Mouse (Mus musculus) v-Abl transformed pro-B cells (cell line): ENCODE data around the gene Coa5.

Experiments used
- in situ Hi-C, 2 experiments: fragments of 400-800 bp; cut with MboI; formaldehyde crosslinking; loops; one replicate each; pipeline ENCODE4 v1.15.1; 2025; ENCODE audit not compliant: unreplicated experiment in 2 of 2

Coa5 gene

DNA sequence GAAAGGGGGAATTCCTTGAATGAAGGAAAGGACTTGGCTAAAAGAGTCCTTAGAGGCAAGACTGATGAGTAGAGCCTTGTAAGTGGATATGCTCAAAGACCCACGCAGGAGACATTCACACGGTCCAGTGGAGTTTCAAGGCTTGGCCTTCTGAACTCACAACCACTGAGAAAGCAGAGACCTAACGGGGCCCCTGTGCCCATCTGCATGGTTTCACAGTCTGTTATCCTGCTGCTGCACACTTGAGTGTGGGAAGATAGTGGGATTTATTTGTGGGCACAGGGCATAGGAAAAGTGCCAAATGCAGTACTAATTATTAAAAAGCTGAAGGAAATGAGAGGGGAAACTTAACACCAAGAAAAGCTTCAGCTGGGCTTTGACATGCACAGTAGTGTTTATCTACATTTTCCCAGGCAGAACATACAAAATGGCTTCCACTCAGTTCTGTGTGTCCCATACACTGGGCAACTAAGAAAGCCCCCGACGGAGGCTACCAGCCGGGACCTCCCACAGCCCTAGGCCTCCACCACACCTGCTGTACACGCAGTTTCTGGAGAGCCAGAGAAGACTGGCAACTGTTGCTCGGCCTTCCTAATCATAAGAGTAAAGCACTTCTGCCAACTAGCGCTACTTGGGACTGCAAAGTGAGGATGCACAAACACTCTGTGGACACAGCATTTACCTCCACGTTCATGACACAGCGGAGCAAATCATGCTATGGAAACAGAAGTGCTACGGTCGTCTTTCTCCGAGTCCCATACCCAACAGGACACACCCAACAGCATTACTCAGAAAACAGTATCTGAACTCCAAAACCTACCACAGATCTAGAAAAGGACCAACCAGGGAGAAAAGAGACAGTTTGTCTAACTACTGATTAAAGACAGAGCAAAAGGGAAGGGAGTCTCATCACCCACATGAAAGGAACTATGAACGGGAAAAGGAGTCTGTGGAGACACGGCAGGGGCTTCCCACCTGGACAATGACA lies 13.2 kb upstream of the Coa5 start:
- in situ Hi-C loops, result loop anchor here (5.0 to 25.0 kb wide), 4 partner anchors 171 to 681 kb away; partner anchors contain the start of genes Eif5b (in 1 of the 2), Txndc9 (in 1 of the 2) and Zap70 (in 1 of the 2)

- in situ Hi-C loops, result loop anchor here (25.0 kb wide), 3 partner anchors 551 to 674 kb away; partner anchors contain the start of genes Eif5b (in 1 of the 2), Txndc9 (in 1 of the 2) and Zap70 (in 1 of the 2)
These were observed 6.5 kb upstream of the Coa5 start for GRCm38 (mm10) chr1:37436419-37436818.

- in situ Hi-C loops, result loop anchor here (25.0 kb wide), 3 partner anchors 557 to 668 kb away; partner anchors contain the start of genes Eif5b (in 1 of the 2), Txndc9 (in 1 of the 2) and Zap70 (in 1 of the 2)
These were observed 466 bp upstream of the Coa5 start for GRCm38 (mm10) chr1:37430297-37430840.

DNA sequence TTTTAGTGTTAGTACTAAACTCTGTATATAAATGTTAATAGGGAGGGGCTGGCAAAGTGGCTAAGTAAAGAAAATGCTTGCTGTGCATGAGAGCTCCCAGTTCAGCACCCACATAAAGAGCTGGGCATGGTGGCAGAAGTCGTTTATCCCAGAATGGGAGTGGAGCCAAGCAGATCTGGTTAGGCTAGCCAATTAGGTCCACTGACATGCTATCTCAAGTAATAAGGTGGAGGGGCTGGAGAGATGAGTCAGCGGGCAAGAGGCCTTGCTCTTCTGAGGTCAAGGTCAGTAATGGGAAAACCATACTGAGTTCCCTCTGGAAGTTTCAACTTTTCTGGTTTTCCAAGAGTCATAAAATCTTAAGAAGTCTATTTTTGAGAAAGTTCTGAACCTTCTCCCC lies 992 bp downstream of the Coa5 start:
- in situ Hi-C loops, result loop anchor here (25.0 kb wide), 3 partner anchors 558 to 667 kb away; partner anchors contain the start of genes Eif5b (in 1 of the 2), Txndc9 (in 1 of the 2) and Zap70 (in 1 of the 2)

DNA sequence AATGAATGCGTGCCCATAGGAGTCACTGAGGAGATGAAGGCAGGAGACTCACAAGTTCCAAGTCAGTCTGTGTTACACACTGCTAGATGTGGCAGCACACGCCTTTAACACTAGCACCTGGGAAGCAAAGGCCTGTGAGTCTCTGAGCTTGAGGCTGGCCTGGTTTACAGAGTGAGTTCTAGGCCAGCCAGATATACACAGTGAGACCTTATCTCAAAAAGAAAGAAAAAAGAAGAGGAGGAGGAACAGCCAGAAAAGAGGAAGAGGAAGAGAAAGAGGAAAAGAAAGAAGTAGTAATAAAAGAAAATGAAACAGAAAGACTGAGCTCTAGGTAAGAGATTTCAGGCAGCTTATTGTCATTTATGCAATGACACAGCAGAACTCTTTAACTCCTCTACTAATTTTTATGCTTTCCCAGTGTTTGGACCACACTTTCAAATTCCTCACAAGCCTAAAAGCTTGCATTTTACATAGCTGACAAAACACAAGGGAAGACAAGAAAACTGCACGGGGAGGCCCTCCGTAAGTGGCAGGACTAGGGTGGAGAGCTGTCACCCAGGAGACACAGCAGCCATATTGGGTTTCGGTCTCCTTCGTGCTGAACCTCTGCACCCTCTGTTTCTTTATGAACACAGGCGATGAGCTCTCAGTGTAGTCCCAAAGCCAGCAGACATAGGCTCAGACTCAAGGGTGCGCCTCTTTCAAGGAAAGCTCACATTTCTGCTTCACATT lies 2.6 kb downstream of the Coa5 start:
- in situ Hi-C loops, result loop anchor here (25.0 kb wide), 3 partner anchors 560 to 665 kb away; partner anchors contain the start of genes Eif5b (in 1 of the 2), Txndc9 (in 1 of the 2) and Zap70 (in 1 of the 2)

GRCm38 (mm10) chr1:37419420-37419819 lies 10.5 kb downstream of the Coa5 start:
- in situ Hi-C loops, result no loop called here

- in situ Hi-C loops, result no loop called here
These were observed 14.5 kb downstream of the Coa5 start for GRCm38 (mm10) chr1:37415394-37415793.

- in situ Hi-C loops, result no loop called here
These were observed 20.3 kb downstream of the Coa5 start for GRCm38 (mm10) chr1:37409647-37410046.

- in situ Hi-C loops, result no loop called here
These were observed 21.2 kb downstream of the Coa5 start for GRCm38 (mm10) chr1:37408678-37409077.

DNA sequence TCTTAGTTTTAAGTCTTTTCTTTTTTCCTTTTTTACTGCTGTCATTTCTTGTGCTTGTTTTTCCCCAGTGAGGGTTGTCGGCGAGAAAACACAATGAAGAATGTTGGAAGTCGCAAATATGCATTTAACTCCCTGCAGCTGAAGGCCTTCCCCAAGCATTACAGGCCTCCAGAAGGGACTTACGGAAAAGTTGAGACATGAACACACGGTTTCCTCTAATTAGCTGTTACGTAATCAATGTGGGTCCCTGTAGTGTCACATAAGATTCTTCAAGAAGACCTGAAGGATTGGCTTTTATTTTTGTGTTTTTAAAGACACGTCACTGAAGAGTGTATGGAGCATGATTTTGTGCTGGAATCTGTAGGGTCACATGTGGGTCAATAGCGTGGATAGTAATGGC lies 21.8 kb downstream of the Coa5 start:
- in situ Hi-C loops, result no loop called here

GRCm38 (mm10) chr1:37407228-37407627 lies 22.7 kb downstream of the Coa5 start:
- in situ Hi-C loops, result no loop called here

- in situ Hi-C loops, result no loop called here
These were observed 24.8 kb downstream of the Coa5 start for GRCm38 (mm10) chr1:37405137-37405536.

GRCm38 (mm10) chr1:37401687-37402086 lies 28.2 kb downstream of the Coa5 start:
- in situ Hi-C loops, result loop anchor here in 1 of 2 experiments (5.0 kb wide), 1 partner anchor 129 kb away; no protein-coding TSS in a partner anchor

- in situ Hi-C loops, result loop anchor here in 1 of 2 experiments (5.0 kb wide), 1 partner anchor 127 kb away; no protein-coding TSS in a partner anchor
These were observed 30.2 kb downstream of the Coa5 start for GRCm38 (mm10) chr1:37399734-37400133.

- in situ Hi-C loops, result no loop called here
These were observed 30.9 kb downstream of the Coa5 start for GRCm38 (mm10) chr1:37398961-37399360.

- in situ Hi-C loops, result no loop called here
These were observed 33.4 kb downstream of the Coa5 start for GRCm38 (mm10) chr1:37396481-37396880.

DNA sequence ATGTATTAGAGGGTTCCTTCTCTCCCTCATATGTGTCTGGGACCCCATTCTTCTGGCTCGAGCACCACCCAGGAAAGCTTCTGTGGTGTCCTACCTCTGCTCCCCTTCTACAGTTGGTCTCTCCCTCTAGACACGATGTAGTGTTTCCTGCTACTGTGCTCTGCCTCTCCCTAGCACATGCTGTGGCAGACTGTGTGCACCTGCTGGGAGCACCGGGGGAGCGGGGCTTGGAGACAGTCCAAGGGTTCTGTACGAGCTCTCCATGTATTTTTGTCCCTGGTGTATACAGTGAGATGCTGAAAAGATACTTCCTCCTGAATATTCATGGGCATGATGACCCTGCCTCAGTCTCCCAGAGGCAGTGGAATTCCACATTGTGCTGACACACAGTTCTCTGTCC lies 36.7 kb downstream of the Coa5 start:
- in situ Hi-C loops, result no loop called here

GRCm38 (mm10) chr1:37386448-37386971 lies 43.4 kb downstream of the Coa5 start:
- in situ Hi-C loops, result no loop called here

GRCm38 (mm10) chr1:37384304-37384703 lies 45.6 kb downstream of the Coa5 start:
- in situ Hi-C loops, result no loop called here

DNA sequence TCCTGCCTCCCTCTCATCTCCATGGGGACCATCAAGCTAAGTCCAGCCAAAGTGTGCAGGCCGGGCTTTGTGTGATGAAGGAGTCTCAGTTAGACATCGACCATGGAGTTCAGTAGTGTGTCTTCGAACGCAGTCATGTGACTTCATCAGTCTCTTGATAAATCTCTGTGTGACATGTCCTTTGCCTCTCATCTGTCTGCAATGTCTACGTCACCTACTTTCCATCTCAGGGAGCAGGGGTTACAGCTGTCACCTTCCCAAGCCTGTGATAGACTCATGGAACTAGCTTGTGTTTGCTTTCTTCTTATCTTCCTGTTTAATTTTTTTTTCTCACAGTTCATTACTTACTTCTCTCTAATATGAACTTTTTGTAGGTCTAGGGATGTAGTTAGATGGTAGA lies 49.0 kb downstream of the Coa5 start:
- in situ Hi-C loops, result no loop called here
